Mouse (Mus musculus) megakaryocyte progenitor cell, adult 5-6 weeks (primary cell): ENCODE data around the gene Sez6l. TPM values are rescaled to one million over a fixed set of nuclear protein-coding genes. Genes with fewer than 3 reads are reported as not detected.

Experiments used
- ATAC-seq: replicated peaks from 2 replicates; pipeline ENCODE4 v1.8.0; 2016; ENCODE audit warnings: mild to moderate bottlenecking, moderate TSS enrichment, inconsistent platforms; ENCODE audit not compliant: poor library complexity
- total RNA-seq, 2 experiments: library from RNA; stranded (forward) in 1 of 2; stranded (reverse) in 1 of 2; fragments of 157-497, 149-512 nt in 1 of 2; fragments of 200-1000 nt in 1 of 2; gene quantifications; 2 replicates each; pipeline versions ENCODE4 v1.2.3 to v1.2.4; 2015 to 2017

The Sez6l gene
- total RNA-seq, 2 experiments from 2014 or later: not detected

- no peak for ATAC-seq
Observed at GRCm38 (mm10) chr5:112586071-112586470, 9.1 kb upstream of the Sez6l start.

GRCm38 (mm10) chr5:112584155-112584769 lies 7.3 kb upstream of the Sez6l start:
- no peak for ATAC-seq

- ATAC-seq: no peak
Observed at GRCm38 (mm10) chr5:112583304-112583703, 6.3 kb upstream of the Sez6l start.

GRCm38 (mm10) chr5:112577750-112578149 lies 765 bp upstream of the Sez6l start:
- ATAC-seq: no peak

- no peak for ATAC-seq
Observed at GRCm38 (mm10) chr5:112576361-112576992, 508 bp downstream of the Sez6l start.

- no peak for ATAC-seq
Observed at GRCm38 (mm10) chr5:112575151-112575915, 1.7 kb downstream of the Sez6l start.

GRCm38 (mm10) chr5:112573916-112574315 lies 3.1 kb downstream of the Sez6l start:
- 0 out of 2 replicates have a peak, but pooled peaks have one; percentile 58 for ATAC-seq

- ATAC-seq: no peak
Observed at GRCm38 (mm10) chr5:112572217-112572616, 4.8 kb downstream of the Sez6l start.

GRCm38 (mm10) chr5:112565489-112565888 lies 11.5 kb downstream of the Sez6l start:
- no peak for ATAC-seq

- no peak for ATAC-seq
Observed at GRCm38 (mm10) chr5:112565083-112565482, 11.9 kb downstream of the Sez6l start.

GRCm38 (mm10) chr5:112560869-112561499 lies 16.0 kb downstream of the Sez6l start:
- no peak for ATAC-seq

- ATAC-seq: no peak
Observed at GRCm38 (mm10) chr5:112560139-112560538, 16.8 kb downstream of the Sez6l start.

- ATAC-seq: no peak
Observed at GRCm38 (mm10) chr5:112557396-112557795, 19.6 kb downstream of the Sez6l start.

- ATAC-seq: no peak
Observed at GRCm38 (mm10) chr5:112556640-112557039, 20.3 kb downstream of the Sez6l start.

GRCm38 (mm10) chr5:112554508-112554907 lies 22.5 kb downstream of the Sez6l start:
- ATAC-seq: no peak

GRCm38 (mm10) chr5:112552786-112553185 lies 24.2 kb downstream of the Sez6l start:
- ATAC-seq: no peak

GRCm38 (mm10) chr5:112551975-112552728 lies 24.8 kb downstream of the Sez6l start:
- no peak for ATAC-seq

- no peak for ATAC-seq
Observed at GRCm38 (mm10) chr5:112548846-112549620, 28.0 kb downstream of the Sez6l start.

GRCm38 (mm10) chr5:112546771-112547170 lies 30.2 kb downstream of the Sez6l start:
- no peak for ATAC-seq

GRCm38 (mm10) chr5:112538295-112538694 lies 38.7 kb downstream of the Sez6l start:
- no peak for ATAC-seq
